Mouse (Mus musculus) frontal cortex, adult (tissue): Measurements from ENCODE around the gene Smim14.
"Not testable (repeated sequence)": the region's sequence is repeated elsewhere in the genome, so short reads cannot be mapped to it uniquely, and the experiment has no call there.

Experiments
- ATAC-seq: cut with Nextera tagmentation; 2 replicates; pipeline ENCODE4 v1.9.2; 2017; ENCODE audit warnings: mild to moderate bottlenecking, moderate library complexity, mixed read lengths; ENCODE audit not compliant: low TSS enrichment

Gene Smim14

GRCm38 (mm10) chr5:65521803-65522202, 15.2 kb downstream of the Smim14 start:
- no peak for ATAC-seq

GRCm38 (mm10) chr5:65514635-65515278, 22.2 kb downstream of the Smim14 start:
- ATAC-seq = no peak

- ATAC-seq = no peak
These were observed 23.5 kb downstream of the Smim14 start for GRCm38 (mm10) chr5:65513506-65513905.

- no peak for ATAC-seq
These were observed 28.6 kb downstream of the Smim14 start for GRCm38 (mm10) chr5:65508395-65508794.

GRCm38 (mm10) chr5:65505786-65506185, 31.2 kb downstream of the Smim14 start:
- ATAC-seq = no peak

GRCm38 (mm10) chr5:65501407-65501806, 35.6 kb downstream of the Smim14 start:
- no peak for ATAC-seq

- no peak for ATAC-seq
These were observed 36.8 kb downstream of the Smim14 start for GRCm38 (mm10) chr5:65500231-65500630.

- ATAC-seq = peak; percentile 88
These were observed 44.1 kb downstream of the Smim14 start, which contains the start of gene Gm43552 for GRCm38 (mm10) chr5:65492716-65493531. Gm43552 (minus strand) TSS chr5:65492833.

- ATAC-seq = peak; percentile 64
These were observed 44.9 kb downstream of the Smim14 start for GRCm38 (mm10) chr5:65491767-65492715.

GRCm38 (mm10) chr5:65489830-65490229, 47.2 kb downstream of the Smim14 start:
- no peak for ATAC-seq

GRCm38 (mm10) chr5:65488725-65489124, 48.3 kb downstream of the Smim14 start:
- ATAC-seq = no peak

GRCm38 (mm10) chr5:65487381-65487780, 49.6 kb downstream of the Smim14 start:
- no peak for ATAC-seq

GRCm38 (mm10) chr5:65486514-65486913, 50.5 kb downstream of the Smim14 start:
- no peak for ATAC-seq

- no peak for ATAC-seq
These were observed 54.0 kb downstream of the Smim14 start for GRCm38 (mm10) chr5:65482996-65483395.

GRCm38 (mm10) chr5:65480511-65480910, 56.5 kb downstream of the Smim14 start:
- no peak for ATAC-seq

GRCm38 (mm10) chr5:65479681-65480445, 57.1 kb downstream of the Smim14 start:
- ATAC-seq = no peak

GRCm38 (mm10) chr5:65478224-65478623, 58.8 kb downstream of the Smim14 start:
- no peak for ATAC-seq

- not testable (repeated sequence) for ATAC-seq
These were observed 60.2 kb downstream of the Smim14 start for GRCm38 (mm10) chr5:65476739-65477138.

- no peak for ATAC-seq
These were observed 61.2 kb downstream of the Smim14 start for GRCm38 (mm10) chr5:65475806-65476205.

GRCm38 (mm10) chr5:65469766-65470165, 67.2 kb downstream of the Smim14 start:
- ATAC-seq = peak; percentile 88

- ATAC-seq = no peak
These were observed 70.1 kb downstream of the Smim14 start for GRCm38 (mm10) chr5:65466911-65467310.
